Mouse (Mus musculus) CD4-positive helper T cell, adult 2 months (primary cell): ENCODE data around the gene Stat3.

Source experiments
- DNase-seq: peaks from one replicate; pipeline ENCODE4 v3.0.0-alpha.2; 2012; ENCODE audit warnings: low read depth, missing footprints, low spot score

Gene Stat3

DNA sequence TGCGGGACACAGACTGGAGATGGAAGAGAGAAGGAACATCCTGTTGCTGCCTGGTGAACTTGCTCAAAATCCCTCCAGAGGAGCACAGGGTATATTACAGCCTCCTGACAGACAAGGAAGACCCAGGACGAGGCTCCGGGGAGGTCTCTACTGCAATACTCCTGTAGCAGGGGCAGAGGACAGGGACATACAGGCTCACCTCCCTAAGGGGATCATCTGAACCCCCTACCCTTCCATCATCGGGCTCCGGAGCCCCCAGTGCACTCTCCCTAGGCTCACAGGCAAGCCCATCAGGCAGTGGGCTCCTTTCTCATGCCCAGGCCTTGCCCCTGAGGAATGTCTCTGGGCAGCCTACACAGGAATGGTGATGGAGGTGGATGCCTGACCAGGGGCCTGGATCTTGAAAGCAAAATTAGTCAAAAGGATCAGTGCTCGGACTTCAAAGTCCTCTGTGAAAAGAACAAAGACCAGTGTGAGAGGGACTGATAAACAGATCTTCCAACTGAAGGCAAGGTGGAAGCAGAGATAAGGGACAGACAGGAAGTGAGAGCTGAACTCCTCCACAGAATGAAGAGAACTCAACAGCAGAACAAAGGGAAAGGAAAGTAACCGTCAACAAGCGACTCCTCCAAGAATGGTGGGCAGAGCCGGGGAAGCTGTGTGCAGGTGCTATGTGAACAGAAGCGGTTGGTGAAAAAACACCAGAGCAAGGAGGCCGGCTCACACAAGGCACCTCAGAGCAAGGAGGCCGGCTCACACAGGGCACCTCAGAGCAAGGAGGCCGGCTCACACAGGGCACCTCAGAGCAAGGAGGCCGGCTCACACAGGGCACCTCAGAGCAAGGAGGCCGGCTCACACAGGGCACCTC, 47.9 kb downstream of the Stat3 start:
- DNase-seq: peak; percentile 76

DNA sequence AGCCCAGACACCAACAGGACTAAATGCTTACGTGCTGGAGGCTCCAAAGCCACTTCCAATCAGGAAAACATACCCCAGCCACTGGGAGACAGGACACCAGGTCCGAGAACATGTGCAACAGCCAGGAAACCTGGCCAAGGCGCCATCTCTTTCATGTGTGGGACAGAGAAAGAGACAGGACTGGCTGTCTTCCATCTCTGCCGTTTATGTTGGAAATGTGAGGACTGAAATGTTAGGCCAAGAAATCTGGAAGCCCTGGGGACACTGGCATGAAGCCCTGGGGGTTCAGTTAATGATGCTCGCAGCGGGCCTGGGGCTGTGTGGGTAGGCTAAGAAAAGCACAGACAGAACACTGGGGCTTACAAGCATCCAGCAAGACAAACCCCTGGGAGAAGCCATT, 48.9 kb downstream of the Stat3 start:
- DNase-seq: no peak

DNA sequence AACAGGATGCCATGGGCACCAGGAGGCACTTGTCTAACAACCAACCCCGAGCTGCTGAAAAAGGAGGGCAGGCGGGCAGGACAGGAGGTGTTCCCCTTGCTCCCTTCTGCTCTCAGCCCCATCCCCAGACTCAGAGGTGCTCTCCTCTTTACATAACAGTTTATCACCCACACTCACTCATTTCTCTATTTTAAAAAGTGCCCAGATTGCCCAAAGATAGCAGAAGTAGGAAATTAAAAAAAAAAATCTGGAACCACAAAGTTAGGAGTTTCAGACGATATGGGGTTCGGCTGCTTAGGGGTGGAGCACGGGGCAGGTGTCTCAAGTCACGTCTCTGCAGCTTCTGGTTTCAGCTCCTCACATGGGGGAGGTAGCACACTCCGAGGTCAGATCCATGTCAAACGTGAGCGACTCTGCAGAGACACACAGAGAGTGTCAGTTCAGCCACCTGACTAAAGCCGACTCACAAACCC, 51.0 kb downstream of the Stat3 start:
- DNase-seq: no peak

DNA sequence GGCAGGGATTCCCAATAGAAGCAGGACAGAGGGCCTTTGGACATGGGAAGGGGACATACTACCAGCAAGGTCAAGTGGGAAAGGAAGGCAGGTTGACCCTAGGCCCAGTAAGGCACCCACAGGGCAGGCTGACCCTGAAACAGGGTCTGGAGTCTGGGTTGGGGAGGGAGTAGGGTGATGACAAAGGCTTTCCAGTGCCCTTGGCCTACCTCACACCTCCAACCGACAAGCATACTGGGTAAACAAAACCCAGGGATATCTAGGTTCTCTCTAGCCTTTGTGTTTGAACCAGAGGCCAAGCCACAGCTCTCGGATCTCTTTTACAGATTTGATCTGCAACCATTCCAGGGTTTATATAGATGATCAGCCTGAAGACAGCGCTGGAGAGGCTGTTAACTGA, 51.6 kb downstream of the Stat3 start:
- no peak for DNase-seq

DNA sequence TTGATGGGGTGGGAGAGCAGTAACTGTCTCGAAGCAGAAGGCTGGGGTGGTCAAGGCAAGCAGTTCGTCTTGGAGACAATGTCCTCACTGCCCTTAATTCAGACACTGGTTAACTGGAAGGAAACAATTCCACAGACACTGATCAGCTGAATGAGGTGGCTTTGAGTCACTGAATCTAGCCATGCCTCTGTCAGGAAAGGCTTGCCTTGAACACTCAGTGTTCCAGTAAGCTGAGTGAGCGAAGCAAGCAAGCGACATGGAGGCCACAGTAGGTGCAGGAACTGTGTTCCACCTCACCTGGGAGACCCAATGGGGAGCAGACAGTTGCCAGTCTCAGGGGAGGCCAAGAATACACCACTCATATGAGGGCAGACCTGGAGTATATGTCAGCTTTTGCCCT, 52.1 kb downstream of the Stat3 start:
- DNase-seq: no peak

DNA sequence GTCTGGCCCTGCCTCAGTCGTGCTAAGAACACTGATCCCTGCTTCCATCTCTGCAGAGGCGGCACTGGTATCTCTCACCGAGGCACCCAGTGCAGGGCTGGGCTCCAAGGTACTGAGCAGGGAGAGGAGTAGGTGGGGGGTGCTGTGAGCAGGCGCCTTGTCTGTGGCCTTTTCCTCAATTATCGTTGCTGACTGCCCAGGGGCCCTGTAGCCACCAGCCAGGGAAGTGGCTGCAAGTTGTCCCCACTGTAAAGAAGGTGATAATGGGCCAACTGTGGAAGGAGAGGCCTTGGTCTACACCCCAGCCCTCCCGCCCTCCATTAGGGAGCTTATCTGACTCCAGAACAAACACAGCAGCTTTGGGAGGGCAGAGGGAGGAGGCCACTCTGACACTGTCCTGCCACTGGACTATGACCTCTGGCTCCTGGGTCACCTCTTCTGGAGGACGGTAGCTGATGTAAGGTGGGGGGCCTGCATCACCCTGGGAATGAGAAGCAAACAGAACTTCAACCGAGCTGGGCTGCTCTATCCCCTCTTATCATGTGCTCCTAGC, 53.1 kb downstream of the Stat3 start:
- DNase-seq: no peak

DNA sequence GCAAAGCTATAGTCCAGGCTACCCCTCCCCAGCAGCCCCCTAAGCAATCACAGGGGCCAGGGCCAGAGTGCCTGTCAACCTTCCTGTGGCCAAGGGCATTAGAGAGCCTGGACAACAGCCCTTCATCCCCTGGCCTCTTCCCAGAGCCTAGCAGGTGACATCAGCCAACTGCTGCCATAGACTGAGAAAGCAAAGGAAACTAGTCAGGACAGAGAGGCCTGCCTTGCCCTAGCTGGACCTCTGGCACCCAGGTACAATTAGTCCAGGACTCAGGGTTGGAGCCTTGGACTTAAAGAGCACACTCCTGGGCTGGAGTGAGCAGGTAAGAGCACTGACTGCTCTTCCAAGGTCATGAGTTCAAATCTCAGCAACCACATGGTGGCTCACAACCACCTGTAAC, 53.9 kb downstream of the Stat3 start:
- no peak for DNase-seq

DNA sequence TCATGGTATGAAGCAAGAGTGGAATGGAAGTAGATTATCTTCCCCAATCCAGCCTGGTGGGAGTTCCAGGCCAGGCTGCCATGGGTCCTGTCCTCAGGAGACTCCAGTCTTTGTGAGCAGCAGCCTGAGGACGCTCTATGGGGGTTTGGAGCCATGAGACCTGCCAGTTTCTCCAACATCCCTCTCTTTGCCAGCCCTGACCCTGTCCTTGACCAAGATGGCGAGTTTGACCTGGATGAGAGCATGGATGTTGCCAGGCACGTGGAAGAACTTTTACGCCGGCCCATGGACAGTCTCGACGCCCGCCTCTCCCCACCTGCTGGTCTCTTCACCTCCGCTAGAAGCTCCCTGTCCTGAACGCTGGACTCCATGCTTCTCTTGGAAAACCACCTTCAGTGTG, 55.7 kb downstream of the Stat3 start:
- no peak for DNase-seq

DNA sequence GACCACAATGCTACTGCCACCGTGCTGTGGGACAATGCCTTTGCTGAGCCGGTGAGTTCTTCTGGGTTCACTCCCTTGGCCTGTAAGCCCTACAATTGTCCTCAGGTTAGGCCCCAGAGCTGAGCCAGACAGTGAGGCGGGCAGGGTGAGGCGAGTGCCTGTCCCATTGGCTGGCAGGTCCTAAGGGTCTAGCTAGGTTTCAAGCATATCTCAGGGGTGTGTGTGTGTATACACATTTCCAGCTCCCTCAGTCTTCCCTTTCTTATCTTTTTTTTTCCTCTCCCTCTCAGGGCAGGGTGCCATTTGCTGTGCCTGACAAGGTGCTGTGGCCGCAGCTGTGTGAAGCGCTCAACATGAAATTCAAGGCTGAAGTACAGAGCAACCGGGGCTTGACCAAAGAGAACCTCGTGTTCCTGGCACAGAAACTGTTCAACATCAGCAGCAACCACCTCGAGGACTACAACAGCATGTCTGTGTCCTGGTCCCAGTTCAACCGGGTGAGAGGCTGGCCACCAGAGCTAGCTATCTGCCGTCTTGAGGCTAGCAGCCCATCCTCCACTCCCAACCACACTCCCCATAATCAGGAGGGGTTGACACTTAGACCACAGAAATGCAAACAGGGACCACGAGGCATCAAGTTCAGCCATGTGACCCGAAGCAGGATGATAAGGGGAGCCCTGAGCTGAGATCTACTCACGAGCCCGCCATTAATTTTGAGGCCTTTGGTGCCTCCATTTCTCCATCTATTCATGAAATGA, 59.8 kb downstream of the Stat3 start:
- no peak for DNase-seq

DNA sequence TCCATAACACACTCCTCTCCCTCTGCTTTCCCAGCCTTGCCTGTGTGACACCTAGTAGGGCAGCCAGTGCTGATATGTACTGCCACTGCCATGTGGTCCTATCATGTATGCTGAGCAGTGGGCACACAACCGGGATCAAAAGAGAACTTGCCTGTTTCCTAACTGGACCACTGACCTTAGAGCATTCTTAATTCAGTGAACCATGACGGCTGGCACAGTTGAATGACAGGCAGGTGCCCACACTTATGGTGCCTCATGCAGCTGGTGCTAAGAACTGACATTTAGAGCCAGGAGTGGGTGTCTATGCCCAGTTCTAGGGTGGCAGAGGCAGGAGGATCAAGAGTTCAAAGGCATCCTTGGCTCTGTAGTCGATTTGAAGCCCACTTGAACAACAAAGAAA, 63.6 kb downstream of the Stat3 start:
- no peak for DNase-seq

DNA sequence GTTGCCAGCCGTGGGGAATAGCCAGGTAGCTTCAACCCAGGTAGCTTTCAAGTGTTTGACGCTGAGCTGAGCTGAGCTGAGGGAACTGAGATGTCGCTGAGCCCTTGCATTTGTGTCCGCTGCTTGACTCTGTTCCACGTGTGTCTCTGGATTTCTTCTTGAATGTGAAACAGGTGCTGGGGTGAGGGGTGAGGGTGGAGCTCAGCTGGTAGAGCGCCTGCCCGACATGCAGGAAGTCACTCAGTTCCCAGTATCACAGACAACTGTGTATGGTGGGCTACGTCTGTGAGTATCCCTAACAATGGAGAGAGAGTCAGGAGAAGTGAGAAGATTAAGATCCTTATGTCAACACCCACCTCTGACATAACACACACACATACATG, 68.4 kb downstream of the Stat3 start:
- no peak for DNase-seq

DNA sequence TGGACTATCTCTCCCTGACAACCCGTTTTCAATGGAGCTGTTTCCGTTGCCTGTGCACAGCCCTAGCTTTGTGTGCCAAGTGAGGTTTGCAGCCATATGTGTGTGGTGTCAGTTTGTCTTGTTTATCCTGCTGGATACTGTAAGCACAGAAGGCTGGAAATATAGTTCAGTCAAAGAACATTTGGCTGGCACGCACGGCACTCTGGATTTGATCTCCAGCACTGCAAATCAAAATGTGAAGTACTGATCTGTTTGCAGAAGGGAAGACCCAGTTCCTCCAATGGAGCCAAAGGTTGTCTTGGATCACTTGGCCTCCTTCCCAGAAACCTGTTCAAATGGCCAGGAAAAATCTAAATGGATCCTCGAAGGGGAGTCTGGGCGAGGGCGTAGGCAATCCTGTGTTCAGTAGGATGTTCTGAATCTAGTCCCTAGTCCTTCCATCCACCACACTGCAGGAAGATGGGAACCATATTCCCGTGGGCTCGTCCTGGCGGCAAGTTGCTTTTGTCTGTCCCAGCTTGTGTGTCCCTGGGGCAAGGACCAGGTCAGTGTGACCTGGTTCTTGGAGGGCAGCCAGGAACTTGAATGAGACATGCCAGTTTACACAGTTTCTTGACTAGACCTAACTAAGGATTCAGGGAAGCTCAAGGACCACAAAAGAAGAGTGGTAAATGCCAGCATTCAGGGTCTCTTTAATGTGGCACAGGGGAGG, 68.9 kb downstream of the Stat3 start:
- DNase-seq: no peak

DNA sequence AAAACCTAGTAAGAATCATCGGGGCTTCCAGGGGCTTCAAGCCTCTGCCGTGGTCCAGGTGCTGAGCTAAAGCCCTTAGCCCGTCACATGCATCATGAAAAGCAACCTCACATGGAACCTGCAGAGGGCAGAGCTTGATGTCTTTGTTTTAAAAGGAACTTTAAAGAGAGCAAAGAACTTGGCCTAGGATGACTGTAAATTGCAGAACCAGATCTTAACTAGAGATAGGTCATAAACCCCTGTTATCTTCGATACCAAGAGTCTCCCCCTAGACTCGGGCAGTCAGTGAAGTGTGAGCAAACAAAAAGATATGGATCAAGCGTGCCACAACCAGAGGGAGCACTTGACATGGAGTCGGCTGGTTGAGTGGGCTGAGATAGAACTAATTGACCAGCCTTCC, 73.7 kb downstream of the Stat3 start:
- no peak for DNase-seq

DNA sequence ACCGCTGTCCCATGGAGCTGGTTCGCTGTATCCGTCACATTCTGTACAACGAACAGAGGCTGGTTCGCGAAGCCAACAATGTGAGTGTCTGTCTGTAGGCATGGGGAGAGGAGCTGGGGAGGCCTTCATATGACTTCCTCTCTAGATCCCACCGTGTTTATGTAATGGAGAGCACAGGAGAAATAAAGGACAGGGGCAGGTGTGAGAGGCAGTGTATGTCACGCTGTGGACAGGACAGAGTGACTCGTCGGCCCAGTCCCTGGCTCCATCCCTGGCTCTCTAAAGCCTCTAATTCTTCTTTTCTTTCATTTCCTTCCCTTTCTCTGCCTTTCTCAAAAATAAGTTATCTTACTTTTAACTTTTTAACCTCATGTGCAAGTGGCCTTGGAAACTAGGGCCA, 76.2 kb downstream of the Stat3 start:
- DNase-seq: no peak

DNA sequence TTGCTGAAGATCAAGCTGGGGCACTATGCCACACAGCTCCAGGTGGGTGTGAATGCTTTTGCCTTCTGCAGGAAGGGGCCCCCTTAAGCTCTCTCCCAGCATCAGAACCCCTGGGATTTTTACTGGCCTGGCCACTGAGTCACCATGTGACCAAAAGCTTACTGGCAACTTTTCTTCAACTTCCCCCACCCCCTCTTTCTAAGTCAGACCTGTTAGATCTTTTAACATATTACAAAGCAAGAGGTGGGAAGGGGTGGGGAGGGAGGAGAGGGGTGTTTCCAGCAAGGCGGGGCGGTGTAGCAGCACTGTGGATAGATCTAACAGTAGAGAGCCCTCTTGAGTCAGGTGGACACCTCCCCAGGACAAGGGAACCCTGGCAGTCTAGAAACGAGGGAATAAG, 77.5 kb downstream of the Stat3 start:
- DNase-seq: peak; percentile 74

DNA sequence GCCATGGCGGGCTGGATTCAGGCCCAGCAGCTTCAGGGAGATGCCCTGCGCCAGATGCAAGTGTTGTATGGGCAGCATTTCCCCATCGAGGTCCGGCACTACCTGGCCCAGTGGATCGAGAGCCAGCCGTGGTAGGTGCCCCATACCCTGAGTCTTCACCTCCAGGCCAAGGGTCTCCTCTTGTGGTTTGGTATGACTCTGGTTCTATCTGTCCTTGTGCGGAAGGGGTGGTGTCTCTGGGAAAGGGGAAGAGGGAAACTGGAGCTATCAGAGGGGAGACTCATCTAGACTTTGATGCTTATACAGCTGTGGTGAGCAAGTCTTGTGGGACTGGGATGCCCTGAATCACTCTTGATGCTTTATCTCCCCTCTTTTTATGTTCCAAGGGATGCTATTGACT, 78.0 kb downstream of the Stat3 start:
- DNase-seq: peak; percentile 19

DNA sequence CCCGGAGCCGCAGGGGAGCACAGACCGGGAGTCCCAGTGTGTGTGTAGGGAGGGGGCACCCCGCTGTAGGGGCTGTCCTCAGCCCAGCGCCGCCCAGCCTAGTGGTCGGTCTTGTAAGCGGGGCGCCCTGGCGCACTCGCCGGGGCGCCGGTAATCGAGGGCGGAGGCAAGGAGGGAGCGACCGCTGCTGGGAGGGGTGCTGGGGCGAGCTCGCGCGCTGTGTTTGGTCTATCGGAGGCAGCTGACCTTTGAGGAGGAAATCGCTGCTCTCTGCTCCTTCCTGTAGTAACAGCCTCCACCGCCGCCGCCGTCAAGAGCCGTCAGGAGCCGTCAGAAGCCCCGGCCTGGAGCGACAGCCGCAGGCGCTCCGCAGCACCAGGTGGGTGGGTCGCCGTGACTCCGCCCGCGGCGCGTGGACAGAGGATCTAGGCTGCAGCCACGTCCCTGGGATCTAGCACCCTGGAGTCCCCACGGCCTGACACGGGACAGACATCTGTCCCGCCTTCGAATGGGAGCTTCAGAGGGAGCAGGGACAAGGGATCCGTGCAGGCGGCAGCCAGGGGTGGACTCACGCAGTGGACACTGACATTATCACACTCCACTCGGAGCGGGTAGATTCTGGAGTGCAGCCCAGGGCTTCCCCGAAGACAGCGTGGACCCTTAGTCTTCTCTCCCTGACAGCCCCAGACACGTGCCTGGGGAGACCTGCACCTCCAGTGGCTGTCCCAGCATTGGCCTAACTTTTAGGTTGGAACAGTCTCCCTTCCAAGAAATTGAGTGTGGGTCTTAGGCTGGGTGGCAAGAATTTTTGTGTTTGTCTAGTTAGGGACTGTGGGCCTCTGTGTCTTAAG, 78.9 kb downstream of the Stat3 start:
- peak; percentile 94 for DNase-seq

DNA sequence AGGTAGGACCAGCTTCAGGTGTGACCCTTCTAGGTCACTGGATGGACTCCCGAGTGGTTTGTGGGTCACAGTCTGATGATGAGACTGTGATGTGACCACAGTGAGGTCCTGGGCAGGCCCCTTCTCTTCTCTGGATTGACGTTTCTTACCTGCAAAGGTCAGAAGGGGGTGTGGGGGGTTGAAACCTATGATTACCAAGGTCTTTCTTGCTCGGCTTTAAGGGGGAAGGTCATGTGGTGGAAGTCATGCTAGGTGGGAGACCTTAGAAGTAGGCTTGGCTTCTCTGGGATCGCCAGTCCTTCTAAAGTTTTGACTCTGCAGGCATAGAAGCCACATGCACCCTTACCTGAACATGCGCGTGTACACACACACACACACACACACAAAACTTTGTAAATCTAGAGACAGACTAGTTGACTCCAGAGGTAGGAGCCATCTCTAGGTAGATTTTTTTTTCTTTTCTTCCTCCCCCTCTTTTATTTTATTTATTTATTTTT, 79.7 kb downstream of the Stat3 start:
- DNase-seq: peak; percentile 43

DNA sequence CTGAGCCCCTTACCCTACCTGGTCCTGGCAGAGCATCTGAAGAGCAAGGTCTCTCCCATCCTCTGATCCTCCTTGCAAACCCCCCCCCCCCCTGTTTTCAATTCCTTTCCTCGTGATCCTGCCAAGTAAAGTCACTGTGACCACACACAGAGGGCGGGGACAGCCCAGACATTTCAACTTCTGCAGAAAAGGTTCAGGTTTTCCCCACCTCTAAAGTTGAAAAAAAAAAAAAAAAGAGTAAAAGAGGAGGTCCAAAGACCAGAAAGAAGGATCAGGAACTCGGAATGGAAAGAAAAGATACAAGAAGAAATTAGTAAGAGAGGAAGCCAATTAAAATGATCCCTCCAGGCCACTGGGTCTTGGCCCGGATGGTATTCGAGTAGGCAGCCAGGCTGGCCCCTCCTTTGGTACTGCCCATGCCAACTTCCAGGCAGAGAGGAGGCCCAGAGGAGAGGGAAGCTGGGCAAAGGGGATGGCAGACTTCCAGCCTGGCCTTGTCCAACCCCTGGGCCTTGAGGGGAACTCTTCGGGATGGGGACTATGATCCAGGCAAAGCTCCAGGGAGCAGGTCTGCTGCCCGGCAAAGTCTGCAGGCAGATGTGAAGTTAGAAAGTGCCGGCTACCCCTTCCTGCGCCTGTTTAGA, 80.3 kb downstream of the Stat3 start, which contains the start of gene Stat5a:
Gene Stat5a (plus strand): TSS at position 417 of the 644 bp plus-strand sequence.
- DNase-seq: peak; percentile 49

DNA sequence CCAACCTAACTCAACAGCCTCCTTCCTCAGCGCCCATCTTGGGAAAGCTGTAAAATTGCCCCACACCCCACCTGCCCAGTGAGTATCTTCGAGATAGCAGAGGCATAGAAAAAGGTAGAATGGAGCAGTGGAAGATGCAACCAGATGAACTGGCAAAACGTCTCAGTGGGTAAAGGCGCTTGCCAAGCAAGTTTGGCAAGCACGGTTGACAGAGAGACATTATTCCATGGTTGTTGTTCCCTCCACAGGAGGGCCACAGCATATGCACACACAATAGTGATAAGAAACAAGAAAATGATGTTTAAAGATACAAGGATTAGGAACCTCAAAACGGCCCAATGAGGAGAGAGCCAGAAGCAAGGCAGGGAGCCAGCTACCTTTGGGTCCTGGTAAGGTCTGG, 81.4 kb downstream of the Stat3 start:
- DNase-seq: no peak
